Mouse (Mus musculus): ENCODE data around the gene Tcte3.

- TF ChIP-seq POLR2A (IDR thresholded peaks at IDR 0.05; ENCODE audit: insufficient read length, low read depth) (no peak), MYOD1 (IDR thresholded peaks at IDR 0.05; ENCODE audit: control insufficient read depth in 1 of 3, insufficient read length in 2 of 3, low read depth in 2 of 3) (peak in 2 of 3 experiments; percentile 54 to 66), USF1 (IDR thresholded peaks at IDR 0.05; ENCODE audit: low read depth) (no peak), REST (IDR thresholded peaks at IDR 0.05; ENCODE audit: insufficient read depth, insufficient read length) (no peak), MAX (IDR thresholded peaks at IDR 0.05; ENCODE audit: low read depth) (no peak), POLR2AphosphoS2 (IDR thresholded peaks at IDR 0.05; ENCODE audit: insufficient read length, low read depth) (no peak), MYOG (IDR thresholded peaks at IDR 0.05; ENCODE audit: control insufficient read depth in 1 of 3, insufficient read depth in 1 of 3, insufficient read length in 2 of 3, low read depth in 2 of 3) (peak in 2 of 3 experiments; percentile 76 to 82), TCF12 (IDR thresholded peaks at IDR 0.05; ENCODE audit: insufficient read depth, poor library complexity, severe bottlenecking) (peak; percentile 7), E2F4 (IDR thresholded peaks at IDR 0.05; ENCODE audit: insufficient read depth) (no peak), SRF (IDR thresholded peaks at IDR 0.05; ENCODE audit: control insufficient read depth, insufficient read length, low read depth) (no peak), CEBPB (IDR thresholded peaks at IDR 0.05; ENCODE audit: insufficient read depth, poor library complexity, severe bottlenecking) (no peak), TCF3 (IDR thresholded peaks at IDR 0.05; ENCODE audit: insufficient read length, low read depth) (no peak)
Measured at GRCm38 (mm10) chr17:15084226-15084848, 43.0 kb upstream of the Tcte3 start.
